Mouse (Mus musculus): Measurements from ENCODE around the gene Egr2. TPM values are rescaled to one million over a fixed set of nuclear protein-coding genes. Genes with fewer than 3 reads are reported as not detected.

Gene Egr2
- polyA plus RNA-seq, 1 experiment = 3.9 TPM

- TF ChIP-seq GATA1 (IDR thresholded peaks at IDR 0.05; ENCODE audit: borderline replicate concordance, low read length) = no peak
- TF ChIP-seq FLI1 (IDR thresholded peaks at IDR 0.05; ENCODE audit: low read length) = no peak
- Histone ChIP-seq H3K9me3 (peaks cover 14% of the 10 kb centered on the region), H3K27me3 (replicated peaks) (peaks cover 72% of the 10 kb centered on the region), H3K4me1 (peaks cover 54% of the 10 kb centered on the region), H3K36me3 (replicated peaks; ENCODE audit: low read length) (peaks cover 6% of the 10 kb centered on the region), H3K4me3 (replicated peaks) (peak overlapping the region; percentile 93)
Observed at GRCm38 (mm10) chr10:67537151-67537994, 2.1 kb downstream of the Egr2 start.

GRCm38 (mm10) chr10:67538106-67538505 is 2.8 kb downstream of the Egr2 start:
- H3K4me1 ChIP-seq = peaks cover 54% of the 10 kb centered on the region
- H3K36me3 ChIP-seq (replicated peaks; ENCODE audit: low read length) = peaks cover 8% of the 10 kb centered on the region
- peak overlapping the region; percentile 93 for H3K4me3 ChIP-seq (replicated peaks)
- TF ChIP-seq GATA1 (IDR thresholded peaks at IDR 0.05; ENCODE audit: borderline replicate concordance, low read length) (no peak), FLI1 (IDR thresholded peaks at IDR 0.05; ENCODE audit: low read length) (no peak)
- H3K9me3 ChIP-seq = peaks cover 14% of the 10 kb centered on the region
- peaks cover 66% of the 10 kb centered on the region for H3K27me3 ChIP-seq (replicated peaks)

GRCm38 (mm10) chr10:67538585-67539400 is 3.5 kb downstream of the Egr2 start:
- H3K4me1 ChIP-seq = peaks cover 54% of the 10 kb centered on the region
- peaks cover 59% of the 10 kb centered on the region for H3K27me3 ChIP-seq (replicated peaks)
- H3K36me3 ChIP-seq (replicated peaks; ENCODE audit: low read length) = peaks cover 8% of the 10 kb centered on the region
- H3K4me3 ChIP-seq (replicated peaks) = peak overlapping the region; percentile 93
- H3K9me3 ChIP-seq = peaks cover 14% of the 10 kb centered on the region
- no peak for TF ChIP-seq FLI1 (IDR thresholded peaks at IDR 0.05; ENCODE audit: low read length)
- no peak for TF ChIP-seq GATA1 (IDR thresholded peaks at IDR 0.05; ENCODE audit: borderline replicate concordance, low read length)

DNA sequence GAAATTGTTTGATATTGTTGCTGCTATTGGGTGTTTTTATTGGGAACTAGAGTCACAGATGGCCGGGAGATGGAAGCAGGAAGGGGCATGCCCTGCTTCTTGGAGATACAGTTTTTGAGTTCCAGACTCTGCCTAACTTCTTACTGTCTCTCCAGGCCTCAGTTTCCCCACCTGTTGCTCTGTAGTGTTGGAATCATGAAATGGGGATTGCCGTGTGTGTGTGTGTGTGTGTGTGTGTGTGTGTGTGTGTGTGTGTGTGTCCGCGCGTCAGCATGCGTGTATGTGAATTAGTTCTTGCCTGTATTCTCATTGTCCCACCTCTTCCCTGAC is 4.1 kb downstream of the Egr2 start:
- Histone ChIP-seq H3K27me3 (replicated peaks) (peaks cover 53% of the 10 kb centered on the region), H3K4me3 (replicated peaks) (peak overlapping the region; percentile 93), H3K36me3 (replicated peaks; ENCODE audit: low read length) (peaks cover 9% of the 10 kb centered on the region), H3K9me3 (peaks cover 14% of the 10 kb centered on the region), H3K4me1 (peaks cover 53% of the 10 kb centered on the region)
- TF ChIP-seq FLI1 (IDR thresholded peaks at IDR 0.05; ENCODE audit: low read length) (no peak), GATA1 (IDR thresholded peaks at IDR 0.05; ENCODE audit: borderline replicate concordance, low read length) (no peak)

DNA sequence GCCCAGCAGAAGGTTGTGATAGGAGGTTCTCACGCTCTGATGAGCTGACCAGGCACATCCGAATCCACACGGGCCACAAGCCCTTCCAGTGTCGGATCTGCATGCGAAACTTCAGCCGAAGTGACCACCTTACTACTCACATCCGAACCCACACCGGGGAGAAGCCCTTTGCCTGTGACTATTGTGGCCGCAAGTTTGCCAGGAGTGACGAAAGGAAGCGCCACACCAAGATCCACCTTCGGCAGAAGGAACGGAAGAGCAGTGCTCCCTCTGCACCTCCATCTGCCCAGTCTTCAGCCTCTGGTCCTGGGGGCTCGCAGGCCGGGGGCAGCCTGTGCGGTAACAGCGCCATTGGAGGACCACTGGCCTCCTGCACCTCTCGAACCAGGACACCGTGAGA is 5.3 kb downstream of the Egr2 start:
- H3K4me1 ChIP-seq = peaks cover 43% of the 10 kb centered on the region
- TF ChIP-seq FLI1 (IDR thresholded peaks at IDR 0.05; ENCODE audit: low read length) (no peak), GATA1 (IDR thresholded peaks at IDR 0.05; ENCODE audit: borderline replicate concordance, low read length) (no peak)
- peaks cover 41% of the 10 kb centered on the region for H3K27me3 ChIP-seq (replicated peaks)
- peak overlapping the region; percentile 10 for H3K4me3 ChIP-seq (replicated peaks)
- peaks cover 14% of the 10 kb centered on the region for H3K9me3 ChIP-seq
- H3K36me3 ChIP-seq (replicated peaks; ENCODE audit: low read length) = peaks cover 20% of the 10 kb centered on the region

- no peaks in the 10 kb centered on the region for H3K27me3 ChIP-seq (replicated peaks)
- H3K4me1 ChIP-seq = peaks cover 38% of the 10 kb centered on the region
- H3K9me3 ChIP-seq = no peaks in the 10 kb centered on the region
- TF ChIP-seq GATA1 (IDR thresholded peaks at IDR 0.05; ENCODE audit: borderline replicate concordance, low read length) (no peak), FLI1 (IDR thresholded peaks at IDR 0.05; ENCODE audit: low read length) (no peak)
- H3K36me3 ChIP-seq (replicated peaks; ENCODE audit: low read length) = peaks cover 28% of the 10 kb centered on the region
- peak overlapping the region; percentile 100 for H3K4me3 ChIP-seq (replicated peaks)
Observed at GRCm38 (mm10) chr10:67547850-67548260, 12.6 kb downstream of the Egr2 start.

- peaks cover 28% of the 10 kb centered on the region for H3K36me3 ChIP-seq (replicated peaks; ENCODE audit: low read length)
- H3K4me3 ChIP-seq (replicated peaks) = peak overlapping the region; percentile 100
- peaks cover 38% of the 10 kb centered on the region for H3K4me1 ChIP-seq
- H3K9me3 ChIP-seq = no peaks in the 10 kb centered on the region
- no peaks in the 10 kb centered on the region for H3K27me3 ChIP-seq (replicated peaks)
- TF ChIP-seq GATA1 (IDR thresholded peaks at IDR 0.05; ENCODE audit: borderline replicate concordance, low read length) = no peak
- no peak for TF ChIP-seq FLI1 (IDR thresholded peaks at IDR 0.05; ENCODE audit: low read length)
Observed at GRCm38 (mm10) chr10:67548261-67548854, 13.1 kb downstream of the Egr2 start.

DNA sequence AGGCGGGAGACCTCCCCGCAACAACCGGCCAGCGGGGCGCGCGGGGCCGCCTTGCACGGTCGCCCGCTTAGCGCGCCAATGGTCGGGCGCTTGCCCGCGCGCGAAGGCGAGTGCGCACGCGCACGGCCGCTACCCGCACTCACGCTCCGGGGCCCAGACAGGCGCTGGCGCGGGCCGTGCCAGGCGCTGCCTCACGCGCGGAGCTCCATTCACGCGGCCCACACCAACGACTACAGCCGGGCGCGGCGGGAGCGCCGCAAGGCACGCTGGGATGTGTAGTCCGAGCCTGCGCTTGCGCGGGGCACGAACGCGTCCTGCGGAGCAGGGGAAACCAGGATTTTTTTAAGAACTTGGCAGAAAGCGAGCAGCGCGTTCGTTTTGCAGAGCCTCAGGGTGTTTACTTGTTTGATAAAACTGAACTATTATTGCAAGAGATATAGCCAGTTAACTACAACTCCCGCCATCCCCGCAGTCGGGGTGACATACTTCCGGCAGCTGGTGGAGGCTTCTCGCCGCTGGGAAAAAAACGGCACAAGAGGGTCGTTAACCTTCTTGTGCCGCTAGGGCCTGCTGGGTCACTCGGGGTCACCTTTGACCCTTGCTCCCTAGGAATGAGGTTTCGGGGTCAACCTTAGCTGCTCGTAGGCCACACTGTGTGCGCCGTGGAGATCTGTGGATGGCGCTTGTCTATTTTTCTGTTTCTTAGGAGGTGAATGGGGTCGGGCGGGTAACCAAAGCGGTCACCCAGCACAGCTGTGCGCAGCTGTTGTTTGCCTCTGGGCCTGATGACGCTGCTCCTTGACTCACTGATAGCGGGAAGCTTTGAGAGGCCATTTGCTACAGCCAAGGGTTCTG is 13.8 kb downstream of the Egr2 start, which contains the start of gene Ado:
Gene Ado (minus strand): TSS at position 79 of the 855 bp plus-strand sequence.
- no peaks in the 10 kb centered on the region for H3K9me3 ChIP-seq
- H3K4me3 ChIP-seq (replicated peaks) = peak within 1 kb of the TSS; percentile 100
- peaks cover 38% of the 10 kb centered on the region for H3K4me1 ChIP-seq
- TF ChIP-seq FLI1 (IDR thresholded peaks at IDR 0.05; ENCODE audit: low read length) = no peak
- no peak for TF ChIP-seq GATA1 (IDR thresholded peaks at IDR 0.05; ENCODE audit: borderline replicate concordance, low read length)
- H3K36me3 ChIP-seq (replicated peaks; ENCODE audit: low read length) = peaks cover 28% of the 10 kb centered on the region
- no peaks in the 10 kb centered on the region for H3K27me3 ChIP-seq (replicated peaks)

- TF ChIP-seq GATA1 (IDR thresholded peaks at IDR 0.05; ENCODE audit: borderline replicate concordance, low read length) = no peak
- TF ChIP-seq FLI1 (IDR thresholded peaks at IDR 0.05; ENCODE audit: low read length) = no peak
- Histone ChIP-seq H3K9me3 (peaks cover 24% of the 10 kb centered on the region), H3K4me3 (replicated peaks) (no peak overlapping the region), H3K36me3 (replicated peaks; ENCODE audit: low read length) (no peaks in the 10 kb centered on the region), H3K27me3 (replicated peaks) (peaks cover 4% of the 10 kb centered on the region), H3K4me1 (no peaks in the 10 kb centered on the region)
Observed at GRCm38 (mm10) chr10:67558053-67558452, 22.8 kb downstream of the Egr2 start.

Measured in megakaryocyte, embryonic 14.5 days (primary cell).